Mouse (Mus musculus) gastrocnemius, postnatal 36 days (tissue): ENCODE results near the gene Nudt22. TPM values are rescaled to one million over a fixed set of nuclear protein-coding genes. Genes with fewer than 3 reads are reported as not detected.

Source experiments
- DNase-seq, 2 experiments: peaks; one replicate each; pipeline ENCODE4 v3.0.0; 2022
- intact Hi-C: fragments of 180-260 bp; cut with DNase I; formaldehyde crosslinking; loops from one replicate; pipeline ENCODE4 v1.15.1; 2025
- total RNA-seq, 2 experiments: library from RNA; stranded (reverse); gene quantifications; 2 replicates each; pipeline ENCODE4 v1.2.3; 2021

The Nudt22 gene
- total RNA-seq, 2 experiments from 2014 or later: 11.4 to 16.5 TPM

GRCm38 (mm10) chr19:6979486-6980380 lies 16.2 kb downstream of the Nudt22 start:
- peak; percentile 98 to 100 for DNase-seq
- intact Hi-C loops: no loop called here

- intact Hi-C loops: no loop called here
Measured at GRCm38 (mm10) chr19:6979001-6979479, 16.9 kb downstream of the Nudt22 start.

GRCm38 (mm10) chr19:6978639-6978974 lies 17.3 kb downstream of the Nudt22 start:
- intact Hi-C loops: no loop called here
- no peak for DNase-seq

More at GRCm38 (mm10) chr19:6979001-6979479, 16.9 kb downstream of the Nudt22 start:
- DNase-seq: no peak

- no peak for DNase-seq
- intact Hi-C loops: no loop called here
Measured at GRCm38 (mm10) chr19:6977759-6978638, 17.9 kb downstream of the Nudt22 start.

- peak; percentile 68 to 75 for DNase-seq
- intact Hi-C loops: no loop called here
Measured at GRCm38 (mm10) chr19:6975537-6976521, 20.1 kb downstream of the Nudt22 start, which contains the start of gene Plcb3. Plcb3 (minus strand) TSS chr19:6976470.

- intact Hi-C loops: no loop called here
- DNase-seq: peak; percentile 81
Measured at GRCm38 (mm10) chr19:6974211-6975205, 21.4 kb downstream of the Nudt22 start, which contains the start of gene Ppp1r14b. Ppp1r14b (plus strand) TSS chr19:6974968.

- intact Hi-C loops: no loop called here
- DNase-seq: no peak
Measured at GRCm38 (mm10) chr19:6973581-6974190, 22.2 kb downstream of the Nudt22 start.

- DNase-seq: no peak
- intact Hi-C loops: no loop called here
Measured at GRCm38 (mm10) chr19:6972247-6972917, 23.5 kb downstream of the Nudt22 start.

- DNase-seq: no peak
- intact Hi-C loops: no loop called here
Measured at GRCm38 (mm10) chr19:6971644-6972043, 24.3 kb downstream of the Nudt22 start.

GRCm38 (mm10) chr19:6970460-6971085 lies 25.3 kb downstream of the Nudt22 start:
- DNase-seq: no peak
- intact Hi-C loops: no loop called here

GRCm38 (mm10) chr19:6969665-6970381 lies 26.1 kb downstream of the Nudt22 start:
- peak; percentile 69 to 78 for DNase-seq
- intact Hi-C loops: loop anchor here (2.0 kb wide), 1 partner anchor 45 kb away; the partner anchor contains the start of gene Catsperz

GRCm38 (mm10) chr19:6969291-6969664 lies 26.6 kb downstream of the Nudt22 start:
- no peak for DNase-seq
- intact Hi-C loops: loop anchor here (2.0 kb wide), 1 partner anchor 44 kb away; the partner anchor contains the start of gene Catsperz

GRCm38 (mm10) chr19:6968491-6969271 lies 27.2 kb downstream of the Nudt22 start:
- DNase-seq: no peak
- intact Hi-C loops: loop anchor here (2.0 kb wide), 1 partner anchor 44 kb away; the partner anchor contains the start of gene Catsperz

GRCm38 (mm10) chr19:6956461-6956860 lies 39.5 kb downstream of the Nudt22 start:
- DNase-seq: no peak
- intact Hi-C loops: no loop called here

- intact Hi-C loops: loop anchor here (2.0 kb wide), 1 partner anchor 15 kb away; the partner anchor contains the start of gene Bad
- DNase-seq: no peak
Measured at GRCm38 (mm10) chr19:6955424-6955823, 40.5 kb downstream of the Nudt22 start.
